Mouse (Mus musculus): ENCODE data around the gene Zcchc18.

DNA sequence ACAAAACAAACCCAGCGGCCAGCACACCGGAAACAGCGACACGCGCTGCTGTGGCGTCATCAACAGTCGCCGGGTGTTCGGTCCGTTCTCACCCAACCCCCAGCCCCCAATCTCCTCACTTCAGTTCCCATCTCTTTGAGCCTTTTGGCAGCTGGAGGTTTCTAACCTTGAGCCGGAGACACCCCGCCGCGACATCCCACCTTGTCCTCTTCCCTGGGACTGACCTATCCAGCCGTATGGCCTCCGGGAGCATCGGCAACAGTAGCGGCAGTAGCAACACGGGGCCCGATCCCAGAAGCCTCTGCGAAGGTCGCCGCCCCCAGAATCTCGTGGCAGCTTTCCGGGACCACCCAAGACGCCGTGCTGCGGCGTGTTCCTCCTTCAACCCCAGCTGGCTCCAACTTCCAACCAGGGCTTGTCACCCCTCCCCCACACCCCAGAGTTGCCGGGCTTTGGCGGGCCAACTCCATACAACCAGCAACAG is 45.1 kb downstream of the Zcchc18 start, which contains the start of gene Slc25a53:
- TF ChIP-seq CTCF (IDR thresholded peaks at IDR 0.05 in 2 of 3, conservative IDR thresholded peaks at IDR 0.05 in 1 of 3; ENCODE audit: control insufficient read depth in 1 of 3, insufficient read depth in 1 of 3, low read depth in 2 of 3, low read length in 3 of 3, poor library complexity in 1 of 3, severe bottlenecking in 1 of 3) (no peak), POLR2A (IDR thresholded peaks at IDR 0.05; ENCODE audit: control insufficient read depth in 1 of 2, insufficient read depth in 1 of 2, low read depth in 1 of 2, low read length in 2 of 2, poor library complexity in 1 of 2) (peak in 1 of 2 experiments; percentile 69; a peak in 2 of 4 replicates)

Measured in MEL (cell line).